Mouse (Mus musculus) forebrain, postnatal 0 days (tissue): ENCODE data around the gene Bptf. TPM values are rescaled to one million over a fixed set of nuclear protein-coding genes. Genes with fewer than 3 reads are reported as not detected.
"Not testable (repeated sequence)": the region's sequence is repeated elsewhere in the genome, so short reads cannot be mapped to it uniquely, and the experiment has no call there.

Source experiments
- ATAC-seq: fragments of 200-750 bp; cut with Nextera tagmentation; 2 replicates; pipeline ENCODE4 v1.8.0; 2017; ENCODE audit warnings: mild to moderate bottlenecking, moderate library complexity
- DNase-seq: peaks from one replicate; pipeline ENCODE4 v3.0.0-alpha.2; 2015
- H3K27ac ChIP-seq: fragments of 300-500 bp; sonication (generic); 2 replicates; pipeline ENCODE4 v1.5.1; 2014; ENCODE audit warnings: low read depth, mild to moderate bottlenecking, antibody characterized with exemption, low read length, moderate library complexity, mixed read lengths
- H3K27me3 ChIP-seq: fragments of 300-500 bp; sonication (generic); 2 replicates; pipeline ENCODE4 v1.6.1; 2014; ENCODE audit warnings: mild to moderate bottlenecking, low read length, mixed read lengths; ENCODE audit not compliant: insufficient read depth
- H3K36me3 ChIP-seq: fragments of 300-500 bp; sonication (generic); 2 replicates; pipeline ENCODE4 v1.6.1; 2014; ENCODE audit warnings: mild to moderate bottlenecking, moderate library complexity; ENCODE audit not compliant: insufficient read depth
- H3K4me1 ChIP-seq: fragments of 300-500 bp; sonication (generic); 2 replicates; pipeline ENCODE4 v1.6.1; 2014; ENCODE audit warnings: antibody characterized with exemption; ENCODE audit not compliant: insufficient read depth
- H3K4me2 ChIP-seq: fragments of 300-500 bp; sonication (generic); 2 replicates; pipeline ENCODE4 v1.6.1; 2014; ENCODE audit warnings: low read depth, mild to moderate bottlenecking, moderate library complexity
- H3K4me3 ChIP-seq: fragments of 300-500 bp; sonication (generic); 2 replicates; pipeline ENCODE4 v1.5.1; 2014; ENCODE audit warnings: low read depth, low read length, mixed read lengths
- H3K9ac ChIP-seq: fragments of 300-500 bp; sonication (generic); 2 replicates; pipeline ENCODE4 v1.6.1; 2014; ENCODE audit warnings: mild to moderate bottlenecking
- H3K9me3 ChIP-seq: fragments of 300-500 bp; sonication (generic); 2 replicates; pipeline ENCODE4 v1.6.1; 2016; ENCODE audit warnings: low read length
- CTCF ChIP-seq: sonication (generic); IDR thresholded peaks from 2 replicates; pipeline ENCODE4 v1.5.1; 2016; ENCODE audit warnings: antibody characterized with exemption, control low read depth, low read depth
- WGBS: fragments of 180-500 bp; shearing (Covaris S2); extraction: QIAGEN DNeasy Blood & Tissue Kit; methylation state at CpG from one replicate; pipeline ENCODE4 v1.1.7; 2014; 5-methylcytosine and 5-hydroxymethylcytosine counted together
- polyA plus RNA-seq: library from polyadenylated mRNA; unstranded; fragments of >200 nt; fragmentation: Nextera tagmentation; extraction: Ambion mirVana; gene quantifications from 2 replicates; pipeline ENCODE4 v1.2.1, GENCODE M21; 2015
- total RNA-seq: library from RNA; depleted of rRNA; stranded (reverse); fragments of >200 nt; gene quantifications from 2 replicates; pipeline ENCODE4 v1.2.3, GENCODE M21; 2014

The Bptf gene
- total and polyA plus RNA-seq, 2 experiments from 2014 or later, result 17.2 to 52.6 TPM

GRCm38 (mm10) chr11:107092637-107093036 lies 39.3 kb downstream of the Bptf start:
- no peak for TF ChIP-seq CTCF
- Histone ChIP-seq H3K27ac (no peak overlapping the region), H3K4me3 (no peak overlapping the region), H3K27me3 (no peaks in the 10 kb centered on the region), H3K9me3 (no peaks in the 10 kb centered on the region), H3K9ac (no peak overlapping the region), H3K36me3 (peaks cover 19% of the 10 kb centered on the region; the same call in 1 of the 2 replicates), H3K4me1 (no peaks in the 10 kb centered on the region; the same call in 1 of the 2 replicates), H3K4me2 (no peak overlapping the region)
- DNase-seq, result no peak
- ATAC-seq, result no peak
- 92% methylated on average over 7 of the region's 7 CpGs for WGBS

GRCm38 (mm10) chr11:107085866-107086265 lies 46.1 kb downstream of the Bptf start:
- no peak overlapping the region for H3K4me3 ChIP-seq
- H3K27ac ChIP-seq, result no peak overlapping the region
- H3K9me3 ChIP-seq, result no peaks in the 10 kb centered on the region
- no peak for TF ChIP-seq CTCF
- H3K4me2 ChIP-seq, result no peak overlapping the region
- peaks cover 29% of the 10 kb centered on the region for H3K36me3 ChIP-seq
- ATAC-seq (no peak), DNase-seq (no peak)
- H3K9ac ChIP-seq, result no peak overlapping the region
- H3K4me1 ChIP-seq, result no peaks in the 10 kb centered on the region
- 90% methylated on average over 5 of the region's 5 CpGs for WGBS
- no peaks in the 10 kb centered on the region for H3K27me3 ChIP-seq

GRCm38 (mm10) chr11:107083480-107083879 lies 48.4 kb downstream of the Bptf start:
- no peak overlapping the region for H3K4me3 ChIP-seq
- WGBS, result 61% methylated on average over 5 of the region's 5 CpGs
- no peak overlapping the region for H3K9ac ChIP-seq
- no peaks in the 10 kb centered on the region for H3K9me3 ChIP-seq
- no peak overlapping the region for H3K4me2 ChIP-seq
- H3K27me3 ChIP-seq, result no peaks in the 10 kb centered on the region
- H3K27ac ChIP-seq, result no peak overlapping the region
- TF ChIP-seq CTCF, result no peak
- DNase-seq (no peak), ATAC-seq (no peak)
- H3K36me3 ChIP-seq, result peaks cover 50% of the 10 kb centered on the region
- H3K4me1 ChIP-seq, result no peaks in the 10 kb centered on the region

GRCm38 (mm10) chr11:107065216-107065785 lies 66.6 kb downstream of the Bptf start:
- H3K4me1 ChIP-seq, result no peaks in the 10 kb centered on the region
- TF ChIP-seq CTCF, result no peak
- H3K9ac ChIP-seq, result no peak overlapping the region
- peaks cover 73% of the 10 kb centered on the region for H3K36me3 ChIP-seq
- ATAC-seq (no peak), DNase-seq (no peak)
- H3K4me2 ChIP-seq, result no peak overlapping the region
- H3K9me3 ChIP-seq, result no peaks in the 10 kb centered on the region
- no peak overlapping the region for H3K4me3 ChIP-seq
- no peaks in the 10 kb centered on the region for H3K27me3 ChIP-seq
- WGBS, result 90% methylated on average over 11 of the region's 11 CpGs
- H3K27ac ChIP-seq, result no peak overlapping the region

- Histone ChIP-seq H3K4me2 (no peak overlapping the region), H3K9ac (no peak overlapping the region), H3K9me3 (no peaks in the 10 kb centered on the region), H3K4me1 (no peaks in the 10 kb centered on the region), H3K27ac (0 out of 2 replicates have a peak overlapping the region, but pooled peaks have one; percentile 21), H3K4me3 (no peak overlapping the region), H3K36me3 (peaks cover 78% of the 10 kb centered on the region), H3K27me3 (no peaks in the 10 kb centered on the region)
- TF ChIP-seq CTCF, result no peak
- ATAC-seq (no peak), DNase-seq (peak; percentile 36)
- 79% methylated on average over 1 of the region's 1 CpGs for WGBS
These were observed 67.3 kb downstream of the Bptf start for GRCm38 (mm10) chr11:107064590-107064989.

- Histone ChIP-seq H3K36me3 (peaks cover 90% of the 10 kb centered on the region), H3K4me2 (no peak overlapping the region), H3K9me3 (no peaks in the 10 kb centered on the region), H3K9ac (no peak overlapping the region), H3K4me3 (no peak overlapping the region), H3K27me3 (no peaks in the 10 kb centered on the region), H3K27ac (no peak overlapping the region), H3K4me1 (no peaks in the 10 kb centered on the region)
- TF ChIP-seq CTCF, result no peak
- WGBS, result 73% methylated on average over 3 of the region's 3 CpGs
- no peak for ATAC-seq
- no peak for DNase-seq
These were observed 68.9 kb downstream of the Bptf start for GRCm38 (mm10) chr11:107063067-107063466.

- Histone ChIP-seq H3K9ac (no peak overlapping the region), H3K4me1 (no peaks in the 10 kb centered on the region), H3K9me3 (no peaks in the 10 kb centered on the region), H3K36me3 (peaks cover 89% of the 10 kb centered on the region), H3K4me2 (no peak overlapping the region), H3K27me3 (no peaks in the 10 kb centered on the region), H3K4me3 (no peak overlapping the region), H3K27ac (no peak overlapping the region)
- no peak for TF ChIP-seq CTCF
- ATAC-seq (no peak), DNase-seq (no peak)
- 88% methylated on average over 1 of the region's 1 CpGs for WGBS
These were observed 71.0 kb downstream of the Bptf start for GRCm38 (mm10) chr11:107060941-107061340.

- not testable (repeated sequence) for H3K4me2 ChIP-seq, ATAC-seq, H3K9ac ChIP-seq, H3K27ac ChIP-seq, H3K4me1 ChIP-seq, H3K27me3 ChIP-seq, H3K4me3 ChIP-seq, H3K9me3 ChIP-seq, DNase-seq
- 96% methylated on average over 3 of the region's 3 CpGs for WGBS
- H3K36me3 ChIP-seq, result peaks cover 88% of the 10 kb centered on the region
These were observed 72.3 kb downstream of the Bptf start for GRCm38 (mm10) chr11:107059634-107060033.
